ENCODE assay signal across 8 mouse cellular contexts in genomic region chr12:107980261-107980961, GRCm38 (mm10). TPM values are rescaled to one million over a fixed set of nuclear protein-coding genes. Genes with fewer than 3 reads are reported as not detected.
DNase-seq lines count a peak whose midpoint lies in the region; ATAC-seq and TF ChIP-seq lines count a peak whose summit lies in the region.

No protein-coding gene starts in this region.

- H3K4me2 ChIP-seq in heart, embryonic 14.5 days (ENCODE audit: low read length) = peak overlapping the region; percentile 95
- H3K4me2 ChIP-seq in liver, embryonic 14.5 days (ENCODE audit: low read depth) = peak overlapping the region; percentile 44

- peak; percentile 46 for ATAC-seq in heart, embryonic 14.5 days (ENCODE audit: insufficient number of reproducible peaks, insufficient read depth, low FRiP score, low read depth)
- no peak for ATAC-seq in liver, embryonic 14.5 days (ENCODE audit: insufficient read depth)

- H3K9me3 ChIP-seq in heart, embryonic 14.5 days (ENCODE audit: control insufficient read depth, low read length) = no peaks in the 10 kb centered on the region
- no peaks in the 10 kb centered on the region for H3K9me3 ChIP-seq in embryonic facial prominence, embryonic 10.5 days
- H3K9me3 ChIP-seq in liver, embryonic 14.5 days (ENCODE audit: control insufficient read depth, low read length) = no peaks in the 10 kb centered on the region

- H3K9ac ChIP-seq in heart, embryonic 14.5 days (ENCODE audit: low read length) = peak overlapping the region; percentile 86
- no peak overlapping the region for H3K9ac ChIP-seq in liver, embryonic 14.5 days (replicated peaks)

- no peak for TF ChIP-seq POLR2A in testis, adult 2 months (IDR thresholded peaks at IDR 0.05; ENCODE audit: control insufficient read depth, low read depth, low read length)

- peak overlapping the region; percentile 92 to 94 for H3K27ac ChIP-seq in heart, embryonic 14.5 days (replicated peaks in 1 of 2; ENCODE audit: control insufficient read depth in 1 of 2, insufficient read depth in 1 of 2, low read depth in 2 of 2, low read length in 2 of 2)
- H3K27ac ChIP-seq in embryonic facial prominence, embryonic 10.5 days (replicated peaks) = peak overlapping the region; percentile 98
- H3K27ac ChIP-seq in liver, embryonic 14.5 days = no peak overlapping the region
- H3K27ac ChIP-seq in testis, adult 2 months (ENCODE audit: control insufficient read depth, insufficient read depth, low read depth, low read length) = no peak overlapping the region

- WGBS in heart, embryonic 14.5 days = under 1% methylated on average over 46 of the region's 51 CpGs
- WGBS in embryonic facial prominence, embryonic 10.5 days = under 1% methylated on average over 51 of the region's 51 CpGs
- 2% methylated on average over 51 of the region's 51 CpGs for WGBS in liver, embryonic 14.5 days (ENCODE audit: insufficient replicate concordance)

- DNase-seq in heart, adult 8-10 months (ENCODE audit: low spot score) = no peak
- peak; percentile 92 for DNase-seq in embryonic facial prominence, embryonic 10.5 days (ENCODE audit: low spot score)
- peak; percentile 65 for DNase-seq in induced T-regulatory cell, adult 2 months (ENCODE audit: low read depth)
- no peak for DNase-seq in liver, embryonic 14.5 days (ENCODE audit: low read depth in 3 of 3, low spot score in 3 of 3)
- DNase-seq in layer of hippocampus, adult 8-10 months (ENCODE audit: low spot score in 2 of 2) = no peak
- DNase-seq in right cerebral cortex, postnatal 10 days (ENCODE audit: low spot score in 2 of 2) = no peak

- no peak for TF ChIP-seq CTCF in liver, embryonic 14.5 days (IDR thresholded peaks at IDR 0.05; ENCODE audit: low read depth)
- no peak for TF ChIP-seq CTCF in testis, adult 2 months (IDR thresholded peaks at IDR 0.05; ENCODE audit: control insufficient read depth, insufficient read depth, insufficient replicate concordance, low read depth, low read length)

- H3K4me1 ChIP-seq in heart, embryonic 14.5 days (ENCODE audit: control insufficient read depth in 2 of 2, insufficient read depth in 2 of 2, low read length in 2 of 2) = peaks cover 22 to 60% of the 10 kb centered on the region in 2 experiments
- H3K4me1 ChIP-seq in embryonic facial prominence, embryonic 10.5 days = peaks cover 95% of the 10 kb centered on the region
- no peaks in the 10 kb centered on the region for H3K4me1 ChIP-seq in liver, embryonic 14.5 days (replicated peaks; ENCODE audit: control insufficient read depth in 2 of 2, insufficient read depth in 2 of 2, low read length in 1 of 2)
- H3K4me1 ChIP-seq in testis, adult 2 months (ENCODE audit: control insufficient read depth, insufficient read depth, low read length) = peaks cover 9% of the 10 kb centered on the region

- H3K4me3 ChIP-seq in heart, embryonic 14.5 days (ENCODE audit: control insufficient read depth in 1 of 2, insufficient read depth in 1 of 2, low read depth in 1 of 2, low read length in 2 of 2) = peak overlapping the region; percentile 49 to 53
- H3K4me3 ChIP-seq in embryonic facial prominence, embryonic 10.5 days = peak overlapping the region; percentile 57
- H3K4me3 ChIP-seq in liver, embryonic 14.5 days (ENCODE audit: insufficient read depth in 1 of 2, low read depth in 2 of 2, low read length in 2 of 2) = peak overlapping the region; percentile 29 to 31; a peak in 3 of 4 replicates
- H3K4me3 ChIP-seq in testis, adult 2 months (ENCODE audit: control insufficient read depth, low read depth, low read length) = peak overlapping the region; percentile 64

- H3K27me3 ChIP-seq in heart, embryonic 14.5 days (ENCODE audit: control insufficient read depth, insufficient read depth, low read length) = peaks cover 3% of the 10 kb centered on the region; the same call in 1 of the 2 replicates
- peaks cover 55% of the 10 kb centered on the region for H3K27me3 ChIP-seq in embryonic facial prominence, embryonic 10.5 days (replicated peaks; ENCODE audit: low read depth, poor library complexity, severe bottlenecking)
- peaks cover 48% of the 10 kb centered on the region for H3K27me3 ChIP-seq in liver, embryonic 14.5 days (ENCODE audit: control insufficient read depth, insufficient read depth, low read length)
- H3K27me3 ChIP-seq in testis, adult 2 months (ENCODE audit: control insufficient read depth, insufficient read depth, low read length) = peaks cover 3% of the 10 kb centered on the region; the same call in 1 of the 2 replicates

- H3K36me3 ChIP-seq in heart, embryonic 14.5 days (ENCODE audit: control insufficient read depth, insufficient read depth, low read length) = no peaks in the 10 kb centered on the region
- H3K36me3 ChIP-seq in embryonic facial prominence, embryonic 10.5 days (replicated peaks) = peaks cover 21% of the 10 kb centered on the region
- no peaks in the 10 kb centered on the region for H3K36me3 ChIP-seq in liver, embryonic 14.5 days (replicated peaks; ENCODE audit: control insufficient read depth, insufficient read depth, low read depth)
- no peaks in the 10 kb centered on the region for H3K36me3 ChIP-seq in testis, adult 2 months (ENCODE audit: control insufficient read depth, insufficient read depth, low read length)

- TF ChIP-seq EP300 in liver, embryonic 14.5 days (IDR thresholded peaks at IDR 0.05; ENCODE audit: low read depth) = no peak

RNA-seq across cellular contexts. Expression of gene Bcl11b, which starts 23.0 kb away (rescaled TPM):
- 4.4 TPM in 2 replicates for polyA plus RNA-seq in heart, embryonic 14.5 days (2014; fragmentation: Nextera tagmentation; extraction: Ambion mirVana)
- 1 to 10 TPM in 2 of 4 experiments, under 1 TPM in 2; 0.75 to 1.8 (median 0.99) TPM for total RNA-seq in heart, adult 8-10 months (2022)
- 7.3 and 10.4 TPM in 2 replicates for polyA plus RNA-seq in embryonic facial prominence, embryonic 10.5 days (2016; fragmentation: Nextera tagmentation; extraction: Ambion mirVana)
- 0.02 and 0.06 TPM in 2 replicates for polyA plus RNA-seq in liver, embryonic 14.5 days (2012; rRNA removed)
- polyA plus RNA-seq in liver, embryonic 14.5 days (2014; fragmentation: Nextera tagmentation; extraction: Ambion mirVana) = 0.06 TPM in 1 of 2 replicates, not detected in the other
- 0.11 and 0.17 TPM in 2 replicates for polyA plus RNA-seq in testis, adult 2 months (2012; rRNA removed)
- total RNA-seq in layer of hippocampus, adult 8-10 months (2022) = 100 to 1,000 TPM; 110 to 122 (median 115) TPM

Comparison
In these comparisons a context has a peak if more than half of its experiments do, and no peak if none do; other contexts are left out.
1. H3K27ac ChIP-seq: peak in heart, embryonic 14.5 days (2 of 2) and embryonic facial prominence, embryonic 10.5 days (single experiment); none in liver, embryonic 14.5 days (single experiment) and testis, adult 2 months (single experiment).
2. DNase-seq: peak in embryonic facial prominence, embryonic 10.5 days (single experiment) and induced T-regulatory cell, adult 2 months (single experiment); none in heart, adult 8-10 months (single experiment), liver, embryonic 14.5 days (0 of 3), layer of hippocampus, adult 8-10 months (0 of 2) and right cerebral cortex, postnatal 10 days (0 of 2).
3. Peak in every context shown above with its lines, with median percentiles within 50 percentile points of each other: H3K4me3 ChIP-seq.